Comparison of ENCODE assay signal across 13 mouse cellular contexts in genomic region chr10:81388505-81389055, GRCm38 (mm10). TPM values are rescaled to one million over a fixed set of nuclear protein-coding genes. Genes with fewer than 3 reads are reported as not detected.
DNase-seq lines count a peak whose midpoint lies in the region; ATAC-seq and TF ChIP-seq lines count a peak whose summit lies in the region.
"Had no signal": no experiment of that assay in that cellular context is flagged by ENCODE, and none has a peak within 500 bp of the region (broad histone marks: within the 10 kb centered on the region; RNA-seq: fewer than 3 reads in every experiment).

Gm48552 (plus strand) TSS chr10:81389005.

- peak within 1 kb of the TSS; percentile 47; the same call in 1 of the 2 replicates for H3K27ac ChIP-seq in heart, embryonic 12.5 days (ENCODE audit: poor library complexity, severe bottlenecking)
- peak within 1 kb of the TSS; percentile 9; the same call in 1 of the 2 replicates for H3K27ac ChIP-seq in lung, embryonic 15.5 days
- no peak within 1 kb of the TSS for H3K27ac ChIP-seq in lung, postnatal 0 days (ENCODE audit: low read length)
- H3K27ac ChIP-seq in hindbrain, embryonic 16.5 days (ENCODE audit: low read depth, low read length), result peak within 1 kb of the TSS; percentile 48; the same call in 1 of the 2 replicates
- H3K27ac ChIP-seq in neural tube, embryonic 12.5 days, result 0 out of 2 replicates have a peak within 1 kb of the TSS, but pooled peaks have one; percentile 37
- H3K27ac ChIP-seq: stomach, embryonic 15.5 days had no signal

- peaks cover 34% of the 10 kb centered on the region for H3K36me3 ChIP-seq in heart, embryonic 12.5 days
- peaks cover 27% of the 10 kb centered on the region for H3K36me3 ChIP-seq in lung, embryonic 15.5 days
- H3K36me3 ChIP-seq in lung, postnatal 0 days (ENCODE audit: insufficient read depth, low read length), result no peaks in the 10 kb centered on the region; the same call in none of the 2 replicates
- peaks cover 29% of the 10 kb centered on the region for H3K36me3 ChIP-seq in hindbrain, embryonic 16.5 days (ENCODE audit: control insufficient read depth, insufficient read depth, low read length)
- peaks cover 30% of the 10 kb centered on the region for H3K36me3 ChIP-seq in neural tube, embryonic 12.5 days

- H3K4me3 ChIP-seq in heart, embryonic 12.5 days, result no peak within 1 kb of the TSS
- H3K4me3 ChIP-seq in lung, embryonic 15.5 days, result no peak within 1 kb of the TSS
- no peak within 1 kb of the TSS for H3K4me3 ChIP-seq in lung, postnatal 0 days (ENCODE audit: low read depth, low read length)
- no peak within 1 kb of the TSS for H3K4me3 ChIP-seq in hindbrain, embryonic 16.5 days (ENCODE audit: low read length)
- no peak within 1 kb of the TSS for H3K4me3 ChIP-seq in neural tube, embryonic 12.5 days
- H3K4me3 ChIP-seq: layer of hippocampus, adult 2 months; stomach, embryonic 15.5 days had no signal

- 80% methylated on average over 5 of the region's 5 CpGs for WGBS in heart, embryonic 12.5 days
- 44% methylated on average over 5 of the region's 5 CpGs for WGBS in lung, embryonic 15.5 days
- 57% methylated on average over 5 of the region's 5 CpGs for WGBS in lung, postnatal 0 days
- 86% methylated on average over 5 of the region's 5 CpGs for WGBS in hindbrain, embryonic 16.5 days
- 87% methylated on average over 5 of the region's 5 CpGs for WGBS in neural tube, embryonic 12.5 days

- TF ChIP-seq CTCF in lung, postnatal 0 days (IDR thresholded peaks at IDR 0.05), result no peak

- H3K4me2 ChIP-seq in heart, embryonic 12.5 days, result no peak within 1 kb of the TSS
- H3K4me2 ChIP-seq in lung, embryonic 15.5 days, result no peak within 1 kb of the TSS
- H3K4me2 ChIP-seq in lung, postnatal 0 days (replicated peaks; ENCODE audit: low read depth, low read length), result no peak within 1 kb of the TSS
- no peak within 1 kb of the TSS for H3K4me2 ChIP-seq in hindbrain, embryonic 16.5 days (ENCODE audit: low read length)
- H3K4me2 ChIP-seq in neural tube, embryonic 12.5 days (replicated peaks), result no peak within 1 kb of the TSS
- H3K4me2 ChIP-seq: stomach, embryonic 15.5 days had no signal

- H3K27me3 ChIP-seq in heart, embryonic 12.5 days (replicated peaks), result no peaks in the 10 kb centered on the region
- no peaks in the 10 kb centered on the region for H3K27me3 ChIP-seq in lung, embryonic 15.5 days
- no peaks in the 10 kb centered on the region for H3K27me3 ChIP-seq in lung, postnatal 0 days (replicated peaks; ENCODE audit: insufficient read depth, low read length)
- no peaks in the 10 kb centered on the region for H3K27me3 ChIP-seq in hindbrain, embryonic 16.5 days (replicated peaks; ENCODE audit: control insufficient read depth, insufficient read depth, low read length)
- no peaks in the 10 kb centered on the region for H3K27me3 ChIP-seq in neural tube, embryonic 12.5 days (replicated peaks)
- H3K27me3 ChIP-seq: stomach, embryonic 15.5 days had no signal

- TF ChIP-seq EP300 in lung, postnatal 0 days (IDR thresholded peaks at IDR 0.05), result no peak

- peak within 1 kb of the TSS; percentile 52; the same call in 1 of the 2 replicates for H3K9ac ChIP-seq in heart, embryonic 12.5 days
- peak within 1 kb of the TSS; percentile 15; the same call in 1 of the 2 replicates for H3K9ac ChIP-seq in lung, embryonic 15.5 days
- no peak within 1 kb of the TSS for H3K9ac ChIP-seq in lung, postnatal 0 days (replicated peaks; ENCODE audit: low read depth)
- H3K9ac ChIP-seq in hindbrain, embryonic 16.5 days (ENCODE audit: low read depth, low read length), result no peak within 1 kb of the TSS
- 0 out of 2 replicates have a peak within 1 kb of the TSS, but pooled peaks have one; percentile 17 for H3K9ac ChIP-seq in neural tube, embryonic 12.5 days
- H3K9ac ChIP-seq: stomach, embryonic 15.5 days had no signal

- intact Hi-C loops in heart, postnatal 10 days (cut with DNase I), result loop anchor here (1.0 to 5.0 kb wide), 2 partner anchors 62 to 154 kb away; no protein-coding TSS in a partner anchor

- peaks cover 41% of the 10 kb centered on the region for H3K4me1 ChIP-seq in heart, embryonic 12.5 days (replicated peaks)
- H3K4me1 ChIP-seq in lung, embryonic 15.5 days, result peaks cover 37% of the 10 kb centered on the region
- H3K4me1 ChIP-seq in lung, postnatal 0 days (ENCODE audit: insufficient read depth, low read depth, low read length), result peaks cover 15% of the 10 kb centered on the region; the same call in 1 of the 2 replicates
- H3K4me1 ChIP-seq in hindbrain, embryonic 16.5 days (ENCODE audit: control insufficient read depth, insufficient read depth, low read depth, low read length), result peaks cover 24% of the 10 kb centered on the region
- H3K4me1 ChIP-seq in neural tube, embryonic 12.5 days, result peaks cover 32% of the 10 kb centered on the region

- no peak for ATAC-seq in heart, embryonic 12.5 days (ENCODE audit: insufficient number of reproducible peaks, low FRiP score)
- no peak for ATAC-seq in lung, embryonic 15.5 days (ENCODE audit: borderline replicate concordance, extremely low read depth, low FRiP score, low TSS enrichment)
- no peak for ATAC-seq in lung, postnatal 0 days
- ATAC-seq in hindbrain, embryonic 16.5 days, result no peak
- no peak for ATAC-seq in neural tube, embryonic 12.5 days (ENCODE audit: low FRiP score, low read depth)
- ATAC-seq: inflammation-experienced regulatory T-cells, adult 6 months had no signal

- no peak for DNase-seq in heart, postnatal 10 days
- DNase-seq in lung, postnatal 0 days (ENCODE audit: low spot score), result no peak
- DNase-seq in adipocyte (ENCODE audit: low spot score), result no peak
- DNase-seq in lung, adult 18-20 months, result no peak
- DNase-seq: cerebellum, postnatal 25 days; gastrocnemius, postnatal 10 days had no signal

- H3K9me3 ChIP-seq in heart, embryonic 12.5 days (replicated peaks), result no peaks in the 10 kb centered on the region
- no peaks in the 10 kb centered on the region for H3K9me3 ChIP-seq in lung, embryonic 15.5 days
- H3K9me3 ChIP-seq in lung, postnatal 0 days (ENCODE audit: low read length), result no peaks in the 10 kb centered on the region
- H3K9me3 ChIP-seq in hindbrain, embryonic 16.5 days (ENCODE audit: control insufficient read depth, low read length), result no peaks in the 10 kb centered on the region
- no peaks in the 10 kb centered on the region for H3K9me3 ChIP-seq in neural tube, embryonic 12.5 days
- H3K9me3 ChIP-seq: stomach, embryonic 15.5 days had no signal

RNA-seq across cellular contexts. Expression of gene Gm48552, which starts in this region (rescaled TPM):
- 1.2 and 1.8 TPM in 2 replicates for polyA plus RNA-seq in heart, embryonic 12.5 days (2016; fragmentation: Nextera tagmentation; extraction: Ambion mirVana)
- under 1 TPM; 0.77 to 0.98 TPM for total RNA-seq in heart, postnatal 10 days (2021)
- polyA plus RNA-seq in lung, embryonic 15.5 days (2015; fragmentation: Nextera tagmentation; extraction: Ambion mirVana), result 0.45 and 2.3 TPM in 2 replicates
- 0.20 and 0.63 TPM in 2 replicates for polyA plus RNA-seq in lung, postnatal 0 days (2015; fragmentation: Nextera tagmentation; extraction: Ambion mirVana)
- 1.5 and 2.2 TPM in 2 replicates for polyA plus RNA-seq in hindbrain, embryonic 16.5 days (2015; fragmentation: Nextera tagmentation; extraction: Ambion mirVana)
- 2.3 and 2.5 TPM in 2 replicates for polyA plus RNA-seq in neural tube, embryonic 12.5 days (2016; fragmentation: Nextera tagmentation; extraction: Ambion mirVana)

Comparison
In these comparisons a context has a peak if more than half of its experiments do, and no peak if none do; other contexts are left out.
1. H3K9ac ChIP-seq: peak in heart, embryonic 12.5 days (single experiment), lung, embryonic 15.5 days (single experiment) and neural tube, embryonic 12.5 days (single experiment); none in lung, postnatal 0 days (single experiment) and hindbrain, embryonic 16.5 days (single experiment).